Mouse (Mus musculus) small intestine, adult 2 months (tissue): Measurements from ENCODE around the gene Anapc5. TPM values are rescaled to one million over a fixed set of nuclear protein-coding genes. Genes with fewer than 3 reads are reported as not detected.

ENCODE experiments used
- H3K27ac ChIP-seq: fragments of 200-500 bp; 2 replicates; pipeline ENCODE4 v1.5.1; 2012; ENCODE audit warnings: low read depth, low read length, control low read depth, inconsistent platforms; ENCODE audit not compliant: insufficient read depth
- H3K27me3 ChIP-seq: fragments of 200-500 bp; 2 replicates; pipeline ENCODE4 v1.6.1; 2012; ENCODE audit warnings: mild to moderate bottlenecking, moderate library complexity, low read length, inconsistent platforms; ENCODE audit not compliant: control insufficient read depth, insufficient read depth
- H3K36me3 ChIP-seq: fragments of 200-500 bp; 2 replicates; pipeline ENCODE4 v1.6.1; 2012; ENCODE audit warnings: mild to moderate bottlenecking, low read length, control low read depth, inconsistent platforms; ENCODE audit not compliant: control insufficient read depth, insufficient read depth
- H3K4me1 ChIP-seq: fragments of 200-500 bp; 2 replicates; pipeline ENCODE4 v1.6.1; 2012; ENCODE audit warnings: low read length, inconsistent platforms, mixed read lengths; ENCODE audit not compliant: control insufficient read depth, insufficient read depth, insufficient read length
- H3K4me3 ChIP-seq: fragments of 200-500 bp; 2 replicates; pipeline ENCODE4 v1.5.1; 2012; ENCODE audit warnings: low read depth, mild to moderate bottlenecking, control low read depth, inconsistent platforms, low read length, moderate library complexity
- CTCF ChIP-seq: fragments of 200-500 bp; IDR thresholded peaks from 2 replicates; pipeline ENCODE4 v1.5.1; 2012; ENCODE audit warnings: low read depth, mild to moderate bottlenecking, control low read depth, inconsistent platforms, low read length, moderate library complexity, mixed read lengths; ENCODE audit not compliant: insufficient replicate concordance, insufficient read length; ENCODE audit errors: extremely low read depth
- POLR2A ChIP-seq: fragments of 200-500 bp; IDR thresholded peaks from 2 replicates; pipeline ENCODE4 v1.6.1; 2012; ENCODE audit warnings: low read depth, mild to moderate bottlenecking, control low read depth, inconsistent platforms, low read length, moderate library complexity
- WGBS: fragments of 180-500 bp; shearing (Covaris S2); methylation state at CpG from one replicate; pipeline ENCODE4 v1.1.7; 2018; 5-methylcytosine and 5-hydroxymethylcytosine counted together
- polyA plus RNA-seq: library from polyadenylated mRNA; depleted of rRNA; stranded (reverse); fragments of >200 nt; gene quantifications from 2 replicates; pipeline ENCODE4 v1.2.3, GENCODE M21; 2012

Gene Anapc5
- polyA plus RNA-seq, 1 experiment, result 94.7 TPM

- WGBS, result 78% methylated on average over 3 of the region's 3 CpGs
- TF ChIP-seq CTCF (no peak), POLR2A (no peak)
- no peaks in the 10 kb centered on the region for H3K27me3 ChIP-seq
- no peak overlapping the region for H3K27ac ChIP-seq
- no peaks in the 10 kb centered on the region for H3K4me1 ChIP-seq
- peaks cover 38% of the 10 kb centered on the region for H3K36me3 ChIP-seq
- H3K4me3 ChIP-seq, result no peak overlapping the region
Measured at GRCm38 (mm10) chr5:122812699-122813098, 8.4 kb downstream of the Anapc5 start.

GRCm38 (mm10) chr5:122811364-122812079, 9.6 kb downstream of the Anapc5 start:
- Histone ChIP-seq H3K4me1 (no peaks in the 10 kb centered on the region), H3K36me3 (peaks cover 36% of the 10 kb centered on the region), H3K27me3 (no peaks in the 10 kb centered on the region), H3K4me3 (no peak overlapping the region), H3K27ac (no peak overlapping the region)
- TF ChIP-seq POLR2A (no peak), CTCF (peak; percentile 77; the same call in 1 of the 2 replicates)
- 81% methylated on average over 9 of the region's 9 CpGs for WGBS

GRCm38 (mm10) chr5:122805503-122805902, 15.6 kb downstream of the Anapc5 start:
- TF ChIP-seq CTCF (no peak), POLR2A (no peak)
- Histone ChIP-seq H3K4me3 (no peak overlapping the region), H3K27me3 (no peaks in the 10 kb centered on the region), H3K27ac (no peak overlapping the region), H3K4me1 (peaks cover 13% of the 10 kb centered on the region), H3K36me3 (peaks cover 32% of the 10 kb centered on the region)
- 62% methylated on average over 3 of the region's 3 CpGs for WGBS

- Histone ChIP-seq H3K36me3 (peaks cover 34% of the 10 kb centered on the region), H3K4me1 (peaks cover 34% of the 10 kb centered on the region), H3K4me3 (no peak overlapping the region), H3K27me3 (no peaks in the 10 kb centered on the region), H3K27ac (peak overlapping the region; percentile 23; the same call in 1 of the 2 replicates)
- TF ChIP-seq POLR2A (no peak), CTCF (0 out of 2 replicates have a peak, but pooled peaks have one; percentile 8)
- 37% methylated on average over 9 of the region's 9 CpGs for WGBS
Measured at GRCm38 (mm10) chr5:122802706-122803105, 18.4 kb downstream of the Anapc5 start.

- Histone ChIP-seq H3K4me3 (no peak overlapping the region), H3K36me3 (peaks cover 33% of the 10 kb centered on the region), H3K27me3 (no peaks in the 10 kb centered on the region), H3K4me1 (peaks cover 36% of the 10 kb centered on the region), H3K27ac (peak overlapping the region; percentile 10; the same call in 1 of the 2 replicates)
- no peak for TF ChIP-seq POLR2A
- TF ChIP-seq CTCF, result no peak
- 74% methylated on average over 8 of the region's 8 CpGs for WGBS
Measured at GRCm38 (mm10) chr5:122801684-122802083, 19.5 kb downstream of the Anapc5 start.

GRCm38 (mm10) chr5:122800345-122801010, 20.7 kb downstream of the Anapc5 start:
- no peaks in the 10 kb centered on the region for H3K27me3 ChIP-seq
- peak overlapping the region; percentile 66 for H3K27ac ChIP-seq
- H3K36me3 ChIP-seq, result peaks cover 27% of the 10 kb centered on the region
- TF ChIP-seq POLR2A, result no peak
- TF ChIP-seq CTCF, result no peak
- H3K4me1 ChIP-seq, result peaks cover 36% of the 10 kb centered on the region
- 24% methylated on average over 13 of the region's 13 CpGs for WGBS
- no peak overlapping the region for H3K4me3 ChIP-seq

- peaks cover 21% of the 10 kb centered on the region for H3K36me3 ChIP-seq
Measured at GRCm38 (mm10) chr5:122799379-122800344, 21.5 kb downstream of the Anapc5 start.

More at GRCm38 (mm10) chr5:122799379-122800344, 21.5 kb downstream of the Anapc5 start:
- TF ChIP-seq POLR2A (no peak), CTCF (no peak)
- no peak overlapping the region for H3K4me3 ChIP-seq
- peaks cover 36% of the 10 kb centered on the region for H3K4me1 ChIP-seq
- H3K27me3 ChIP-seq, result no peaks in the 10 kb centered on the region
- H3K27ac ChIP-seq, result peak overlapping the region; percentile 66
- WGBS, result 25% methylated on average over 17 of the region's 17 CpGs
